Mouse (Mus musculus): ENCODE results near the gene Nxf1.

Gene Nxf1

GRCm38 (mm10) chr19:8756635-8757387, at the start of gene Nxf1:
Gene Nxf1, plus strand, starts transcription at chr19:8757073.
- WGBS = under 1% methylated on average over 75 of the region's 75 CpGs

DNA sequence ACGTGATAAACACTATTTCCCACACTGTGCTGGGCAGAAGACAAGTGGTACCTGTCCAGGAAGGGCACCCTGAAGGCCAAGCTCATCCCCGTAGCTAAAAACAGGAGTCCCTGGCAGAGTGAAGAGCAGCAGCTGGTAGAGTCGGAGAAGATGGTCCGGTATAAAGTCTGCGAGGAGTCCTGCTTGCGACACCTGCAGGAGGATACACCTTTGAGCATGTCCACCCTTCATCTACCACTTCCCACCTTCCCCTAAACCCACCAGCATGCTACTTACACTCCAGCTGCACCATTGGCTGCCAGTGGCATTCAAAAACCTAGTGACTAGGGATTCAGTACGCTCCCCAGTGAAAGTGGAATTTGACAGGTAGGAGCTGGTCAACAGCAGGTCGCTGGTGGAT, 47.9 kb upstream of the Nxf1 start:
- WGBS = 90% methylated on average over 8 of the region's 8 CpGs

DNA sequence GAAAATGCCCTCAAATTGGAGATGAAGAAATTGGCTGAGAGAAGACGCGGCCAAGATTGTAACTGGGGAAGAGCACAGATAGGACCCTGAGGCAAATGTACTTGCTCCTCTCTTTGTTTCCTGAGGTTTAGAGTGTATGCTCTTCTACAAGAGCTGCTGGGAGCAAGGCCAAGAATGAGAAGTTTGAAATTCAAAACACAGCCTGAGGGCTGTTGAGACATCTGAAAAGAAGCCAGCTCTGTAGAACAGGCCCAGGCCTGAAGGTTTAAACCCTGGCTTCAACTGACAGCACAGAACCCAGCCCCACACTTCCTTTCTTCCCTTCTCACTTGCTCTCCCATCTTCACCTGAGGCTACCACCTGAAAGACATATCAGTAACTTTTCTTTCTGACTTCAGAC, 46.8 kb upstream of the Nxf1 start:
- WGBS = 57% methylated on average over 2 of the region's 2 CpGs

GRCm38 (mm10) chr19:8711506-8711905, 45.4 kb upstream of the Nxf1 start:
- WGBS = 33% methylated on average over 4 of the region's 4 CpGs

DNA sequence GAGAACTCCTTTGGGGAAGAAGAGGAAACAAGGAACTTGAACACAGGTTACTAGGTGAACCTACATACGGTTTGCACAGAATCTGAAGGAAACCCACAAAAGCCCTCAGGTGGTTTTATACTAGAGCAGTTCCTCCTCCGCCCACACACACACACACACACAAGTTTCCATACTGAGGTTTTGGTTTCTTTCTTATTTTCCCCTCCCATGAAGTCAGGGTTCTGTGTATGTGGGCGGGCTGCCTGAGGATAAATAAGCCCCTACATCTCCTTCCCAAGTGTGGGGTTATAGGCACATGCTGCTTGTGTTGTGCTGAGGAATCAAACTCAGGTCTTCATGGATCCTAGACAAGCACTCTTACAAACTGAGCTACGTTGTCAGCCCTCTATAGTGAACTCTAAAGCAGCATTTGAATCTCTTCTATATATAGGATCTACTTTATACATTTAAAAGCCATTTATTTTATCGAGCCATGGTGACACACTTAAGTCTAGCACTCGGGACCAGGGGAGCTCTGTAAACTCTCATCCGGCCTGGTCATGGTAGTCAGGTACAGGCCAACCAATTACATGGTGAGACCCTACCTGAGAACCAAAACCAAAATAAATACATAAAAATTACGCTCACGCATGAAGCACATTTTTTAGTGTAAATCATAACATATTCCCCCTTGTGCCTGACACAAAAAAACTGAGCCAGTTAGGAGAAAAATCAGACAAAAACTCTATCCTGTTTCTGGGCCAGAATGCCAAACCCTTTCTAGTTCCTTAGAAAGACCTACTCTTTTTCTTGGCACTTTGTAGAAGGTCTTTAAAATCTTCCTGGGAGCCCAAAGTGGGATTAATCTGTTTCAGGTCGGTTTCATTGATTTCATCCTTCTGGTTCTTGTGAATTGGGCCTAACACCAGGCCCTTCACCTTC, 44.7 kb upstream of the Nxf1 start:
- WGBS = 41% methylated on average over 10 of the region's 10 CpGs

GRCm38 (mm10) chr19:8712870-8713305, 44.0 kb upstream of the Nxf1 start:
- WGBS = 1% methylated on average over 13 of the region's 13 CpGs

- under 1% methylated on average over 51 of the region's 51 CpGs for WGBS
Observed at GRCm38 (mm10) chr19:8713306-8713996, 43.4 kb upstream of the Nxf1 start.

DNA sequence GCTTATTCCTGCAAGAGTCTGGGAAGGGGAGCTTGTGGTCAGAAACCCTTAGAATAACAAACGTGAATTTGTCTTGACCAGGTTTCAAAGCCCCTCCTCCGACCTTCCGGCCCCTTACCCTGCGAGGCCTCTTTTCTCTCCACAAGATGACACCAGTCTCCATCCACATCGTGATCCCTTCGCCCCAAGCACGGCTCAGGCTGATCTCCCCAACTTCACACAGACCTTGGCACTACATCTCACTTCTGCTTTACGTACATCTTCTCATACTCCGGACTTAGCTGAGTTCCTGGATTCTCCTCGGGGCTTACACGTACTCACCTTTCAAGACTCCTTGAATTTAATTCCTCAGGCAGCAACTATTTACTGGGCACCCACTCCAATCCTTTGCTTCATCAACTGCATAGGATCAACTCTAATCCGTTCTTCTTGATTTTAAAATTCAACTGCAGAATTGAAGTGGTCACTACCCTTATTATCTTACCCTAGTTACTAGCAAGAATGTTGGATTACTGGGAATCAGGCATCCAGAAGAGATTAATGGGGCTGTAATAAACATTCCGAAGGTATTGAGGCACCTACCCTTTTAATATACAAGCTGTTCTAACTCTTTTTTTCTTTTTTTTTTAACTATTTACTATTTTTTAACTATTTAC, 42.7 kb upstream of the Nxf1 start:
- 6% methylated on average over 13 of the region's 13 CpGs for WGBS

DNA sequence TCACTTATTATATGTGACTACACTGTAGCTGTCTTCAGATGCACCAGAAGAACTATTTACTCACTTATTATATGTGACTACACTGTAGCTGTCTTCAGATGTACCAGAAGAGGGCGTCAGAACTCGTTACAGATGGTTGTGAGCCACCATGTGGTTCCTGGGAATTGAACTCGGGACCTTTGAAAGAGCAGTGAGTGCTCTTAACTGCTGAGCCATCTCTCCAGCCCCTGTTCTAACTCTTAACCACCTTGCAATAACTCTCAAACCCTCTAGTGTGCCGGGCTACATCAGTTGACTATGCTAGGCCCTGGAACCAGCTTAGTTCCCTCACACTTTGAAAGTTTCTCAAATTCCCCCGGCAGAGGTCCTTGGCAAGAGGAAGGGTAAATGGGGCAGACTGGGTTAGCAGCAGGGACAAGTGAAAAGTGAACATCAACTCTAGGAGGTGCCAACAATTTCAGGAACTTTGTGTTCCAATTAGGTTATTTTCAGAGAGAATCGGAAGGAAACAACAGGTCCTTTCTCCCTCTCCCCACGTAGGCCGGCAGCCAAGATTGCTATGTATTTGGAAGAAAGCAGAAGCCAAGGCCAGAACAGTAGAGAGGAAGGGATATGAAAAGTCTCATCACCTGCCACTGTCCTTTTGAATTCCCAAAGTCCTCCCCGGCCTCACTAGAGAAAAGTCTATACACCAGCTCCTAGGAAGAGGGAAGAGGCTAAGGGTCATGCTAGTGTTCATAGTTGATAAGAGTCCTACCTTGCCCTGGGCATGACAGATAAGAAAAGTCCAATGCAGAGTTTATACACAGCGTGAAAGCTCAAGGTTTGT, 42.0 kb upstream of the Nxf1 start:
- 56% methylated on average over 10 of the region's 10 CpGs for WGBS

- WGBS = 64% methylated on average over 10 of the region's 10 CpGs
Observed at GRCm38 (mm10) chr19:8715868-8716766, 40.8 kb upstream of the Nxf1 start.

DNA sequence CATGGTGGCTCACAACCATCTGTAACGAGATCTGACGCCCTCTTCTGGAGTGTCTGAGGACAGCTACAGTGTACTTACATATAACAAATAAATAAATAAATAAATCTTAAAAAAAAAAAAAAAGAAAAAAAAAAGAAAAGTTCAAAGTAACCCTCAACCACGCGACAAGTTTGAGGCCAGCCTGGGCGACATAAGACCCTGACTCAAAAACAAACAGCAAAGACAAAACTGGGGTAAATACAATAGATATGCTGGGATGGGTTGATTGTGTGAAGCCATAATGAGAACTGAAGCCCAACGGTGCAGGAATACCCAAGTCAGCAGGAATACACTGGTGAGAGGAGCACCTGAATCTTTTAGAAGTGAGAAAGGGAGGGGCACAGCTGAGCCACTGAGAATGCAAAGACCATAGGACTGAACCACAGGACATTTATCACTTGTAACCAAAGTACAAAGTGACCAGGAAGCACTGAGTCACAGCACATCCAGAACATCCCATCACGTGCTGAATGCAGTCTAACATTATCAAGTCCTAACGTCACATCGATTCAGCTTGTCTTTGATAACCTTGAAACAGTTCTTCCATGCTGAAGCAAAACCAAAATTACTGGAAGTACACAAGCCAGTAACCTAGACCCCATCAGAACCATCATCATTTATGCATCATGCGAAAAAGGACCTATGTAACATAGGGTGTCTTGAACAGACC, 40.0 kb upstream of the Nxf1 start:
- WGBS = 69% methylated on average over 10 of the region's 10 CpGs

DNA sequence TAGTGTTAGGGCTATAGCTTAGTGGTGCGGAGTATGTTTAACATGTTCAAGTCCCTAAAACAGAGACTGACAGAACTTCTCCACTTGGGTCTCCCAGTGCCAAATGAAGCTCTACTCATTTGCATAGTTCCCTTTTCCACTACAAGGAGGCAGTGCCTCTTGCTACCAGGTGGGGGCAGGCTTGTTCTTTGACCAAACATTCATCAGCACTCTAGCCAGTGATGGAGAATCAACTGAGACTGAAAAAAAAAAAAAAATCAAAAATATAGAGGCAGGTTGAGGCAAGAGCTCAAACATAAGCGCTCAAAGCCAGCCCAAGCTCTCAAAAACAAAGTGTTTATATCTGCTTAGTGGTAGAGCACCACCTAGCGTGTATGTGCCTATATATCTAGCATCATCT, 38.5 kb upstream of the Nxf1 start:
- WGBS = 47% methylated on average over 3 of the region's 3 CpGs

DNA sequence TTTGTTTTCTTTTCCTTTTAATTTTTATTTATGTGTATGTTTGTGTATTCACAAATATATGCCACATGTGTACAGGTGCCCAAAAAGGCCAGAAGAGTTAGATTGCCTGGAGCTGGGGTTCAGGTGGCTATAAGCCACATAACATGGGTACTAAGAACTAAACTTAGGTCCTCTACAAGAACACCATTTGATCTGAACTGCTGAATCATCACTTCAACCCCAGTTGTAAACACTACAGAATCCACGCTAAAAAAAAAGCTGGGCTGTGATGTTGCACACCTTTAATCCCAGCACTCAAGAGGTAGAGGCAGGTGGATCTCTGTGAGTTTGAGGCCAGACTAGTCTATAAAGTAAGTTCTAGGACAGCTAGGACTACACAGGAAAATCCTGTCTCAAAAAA, 35.5 kb upstream of the Nxf1 start:
- WGBS = 55% methylated on average over 1 of the region's 1 CpGs

DNA sequence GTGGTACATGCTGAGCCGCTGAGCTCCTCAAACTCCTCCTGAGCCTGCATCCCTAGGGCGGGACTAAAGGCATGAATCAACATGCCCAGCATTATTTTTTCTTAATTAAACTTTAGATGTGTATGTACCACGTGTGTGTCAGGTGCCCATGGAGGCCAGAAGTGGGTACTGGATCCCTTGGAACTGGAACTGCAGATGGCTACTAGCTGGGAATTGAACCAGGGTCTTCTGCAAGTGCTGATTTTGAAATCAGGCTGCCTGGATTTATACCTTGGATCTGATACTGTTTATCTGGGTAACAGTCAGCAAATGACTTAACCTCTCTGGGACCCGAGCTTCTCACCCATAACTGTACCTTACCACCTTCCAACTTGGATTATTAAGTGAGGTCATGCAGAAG, 34.9 kb upstream of the Nxf1 start:
- 40% methylated on average over 4 of the region's 4 CpGs for WGBS

GRCm38 (mm10) chr19:8722559-8722906, 34.3 kb upstream of the Nxf1 start:
- WGBS = 1% methylated on average over 5 of the region's 5 CpGs

DNA sequence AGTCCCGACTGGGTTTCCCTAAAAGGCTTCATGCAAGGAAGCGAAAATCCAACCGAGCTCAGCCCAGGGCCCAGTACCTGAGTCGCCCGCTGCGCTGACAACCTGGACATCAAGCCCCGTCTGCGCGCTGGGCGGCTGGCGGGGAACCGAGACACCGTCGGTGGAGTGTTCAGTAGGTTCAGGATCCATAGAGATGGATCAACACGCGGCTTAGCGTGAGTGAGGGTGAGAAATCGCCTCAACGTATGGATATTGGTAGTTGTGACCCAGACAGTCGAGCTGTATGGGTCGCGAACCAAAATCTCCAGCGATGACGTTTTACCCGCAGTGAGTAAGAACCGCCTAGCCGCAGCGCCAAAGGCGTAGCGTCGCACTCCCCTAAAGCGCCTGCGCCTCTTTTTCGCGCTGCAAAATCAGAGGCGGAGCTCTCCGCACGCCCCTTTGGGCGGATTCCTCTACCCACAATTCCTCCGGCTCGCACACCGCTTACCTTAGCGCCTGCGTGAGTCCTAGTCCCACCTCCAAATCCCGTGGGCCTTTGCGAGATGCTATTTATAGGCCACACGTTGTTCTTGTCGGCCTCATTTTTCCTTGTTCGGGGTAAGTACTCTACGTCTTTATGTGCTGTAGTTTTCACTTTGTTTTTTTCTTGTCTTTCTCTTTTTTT, 33.8 kb upstream of the Nxf1 start, which contains the start of gene Slc3a2:
Gene Slc3a2 (minus strand): TSS at position 463 of the 667 bp plus-strand sequence.
- under 1% methylated on average over 50 of the region's 50 CpGs for WGBS

- WGBS = 1% methylated on average over 20 of the region's 20 CpGs
Observed at GRCm38 (mm10) chr19:8723574-8724346, 33.1 kb upstream of the Nxf1 start.

- WGBS = 7% methylated on average over 2 of the region's 2 CpGs
Observed at GRCm38 (mm10) chr19:8724392-8724791, 32.5 kb upstream of the Nxf1 start.
